Mouse (Mus musculus): Measurements from ENCODE around the gene Irak1. TPM values are rescaled to one million over a fixed set of nuclear protein-coding genes. Genes with fewer than 3 reads are reported as not detected.

Irak1 gene
- polyA plus RNA-seq, 1 experiment from 2014 or later, result 39.8 TPM

GRCm38 (mm10) chrX:73969167-73969566, 54.6 kb downstream of the Irak1 start:
- H3K27ac ChIP-seq (ENCODE audit: low read length), result no peak overlapping the region
- H3K27me3 ChIP-seq (replicated peaks; ENCODE audit: control insufficient read depth, insufficient read depth, low read length), result no peaks in the 10 kb centered on the region; the same call in 1 of the 2 replicates
- no peak overlapping the region for H3K9ac ChIP-seq (replicated peaks; ENCODE audit: low read depth, low read length)
- peaks cover 8% of the 10 kb centered on the region for H3K4me1 ChIP-seq (replicated peaks; ENCODE audit: control insufficient read depth, insufficient read depth, low read length)
- no peaks in the 10 kb centered on the region for H3K36me3 ChIP-seq (ENCODE audit: control insufficient read depth, insufficient read depth)
- no peak overlapping the region for H3K4me2 ChIP-seq (ENCODE audit: low read length)
- no peak overlapping the region for H3K4me3 ChIP-seq (replicated peaks; ENCODE audit: low read length)
- WGBS, result 68% methylated on average over 1 of the region's 1 CpGs
- ATAC-seq, result no peak
- no peaks in the 10 kb centered on the region for H3K9me3 ChIP-seq (ENCODE audit: control insufficient read depth, low read length)

GRCm38 (mm10) chrX:73967177-73968075, 56.3 kb downstream of the Irak1 start:
- Histone ChIP-seq H3K4me1 (replicated peaks; ENCODE audit: control insufficient read depth, insufficient read depth, low read length) (peaks cover 24% of the 10 kb centered on the region), H3K36me3 (ENCODE audit: control insufficient read depth, insufficient read depth) (no peaks in the 10 kb centered on the region), H3K4me3 (replicated peaks; ENCODE audit: low read length) (peak overlapping the region; percentile 75), H3K27ac (ENCODE audit: low read length) (peak overlapping the region; percentile 99), H3K27me3 (replicated peaks; ENCODE audit: control insufficient read depth, insufficient read depth, low read length) (no peaks in the 10 kb centered on the region; the same call in 1 of the 2 replicates), H3K4me2 (ENCODE audit: low read length) (peak overlapping the region; percentile 55), H3K9me3 (ENCODE audit: control insufficient read depth, low read length) (no peaks in the 10 kb centered on the region), H3K9ac (replicated peaks; ENCODE audit: low read depth, low read length) (peak overlapping the region; percentile 70)
- WGBS, result 19% methylated on average over 60 of the region's 60 CpGs
- peak; percentile 85 for ATAC-seq

- no peaks in the 10 kb centered on the region for H3K9me3 ChIP-seq (ENCODE audit: control insufficient read depth, low read length)
- WGBS, result 18% methylated on average over 57 of the region's 58 CpGs
Measured at GRCm38 (mm10) chrX:73966248-73967176, 57.2 kb downstream of the Irak1 start, which contains the start of gene Hcfc1. TSS of gene Hcfc1 (minus strand) at chrX:73966357.

GRCm38 (mm10) chrX:73965307-73965706, 58.4 kb downstream of the Irak1 start:
- Histone ChIP-seq H3K27ac (ENCODE audit: low read length) (no peak overlapping the region; the same call in 1 of the 2 replicates), H3K4me2 (ENCODE audit: low read length) (peak overlapping the region; percentile 78), H3K4me1 (replicated peaks; ENCODE audit: control insufficient read depth, insufficient read depth, low read length) (peaks cover 31% of the 10 kb centered on the region), H3K27me3 (replicated peaks; ENCODE audit: control insufficient read depth, insufficient read depth, low read length) (no peaks in the 10 kb centered on the region), H3K9ac (replicated peaks; ENCODE audit: low read depth, low read length) (peak overlapping the region; percentile 70), H3K9me3 (ENCODE audit: control insufficient read depth, low read length) (no peaks in the 10 kb centered on the region), H3K4me3 (replicated peaks; ENCODE audit: low read length) (peak overlapping the region; percentile 75), H3K36me3 (ENCODE audit: control insufficient read depth, insufficient read depth) (no peaks in the 10 kb centered on the region)
- ATAC-seq, result peak; percentile 11; the same call in 1 of the 2 replicates
- WGBS, result 21% methylated on average over 20 of the region's 20 CpGs

More at GRCm38 (mm10) chrX:73966248-73967176, 57.2 kb downstream of the Irak1 start, which contains the start of gene Hcfc1:
- peak; percentile 69 for ATAC-seq
- Histone ChIP-seq H3K27ac (ENCODE audit: low read length) (peak within 1 kb of the TSS; percentile 99), H3K27me3 (replicated peaks; ENCODE audit: control insufficient read depth, insufficient read depth, low read length) (no peaks in the 10 kb centered on the region), H3K4me2 (ENCODE audit: low read length) (peak within 1 kb of the TSS; percentile 78), H3K36me3 (ENCODE audit: control insufficient read depth, insufficient read depth) (no peaks in the 10 kb centered on the region), H3K4me1 (replicated peaks; ENCODE audit: control insufficient read depth, insufficient read depth, low read length) (peaks cover 31% of the 10 kb centered on the region), H3K4me3 (replicated peaks; ENCODE audit: low read length) (peak within 1 kb of the TSS; percentile 75), H3K9ac (replicated peaks; ENCODE audit: low read depth, low read length) (peak within 1 kb of the TSS; percentile 70)

- Histone ChIP-seq H3K9me3 (ENCODE audit: control insufficient read depth, low read length) (no peaks in the 10 kb centered on the region), H3K36me3 (ENCODE audit: control insufficient read depth, insufficient read depth) (no peaks in the 10 kb centered on the region), H3K4me3 (replicated peaks; ENCODE audit: low read length) (peak overlapping the region; percentile 75), H3K4me1 (replicated peaks; ENCODE audit: control insufficient read depth, insufficient read depth, low read length) (peaks cover 31% of the 10 kb centered on the region), H3K27ac (ENCODE audit: low read length) (no peak overlapping the region), H3K4me2 (ENCODE audit: low read length) (peak overlapping the region; percentile 78), H3K27me3 (replicated peaks; ENCODE audit: control insufficient read depth, insufficient read depth, low read length) (no peaks in the 10 kb centered on the region), H3K9ac (replicated peaks; ENCODE audit: low read depth, low read length) (peak overlapping the region; percentile 70)
- WGBS, result 32% methylated on average over 3 of the region's 3 CpGs
- no peak for ATAC-seq
Measured at GRCm38 (mm10) chrX:73964363-73964762, 59.4 kb downstream of the Irak1 start.

MicroRNAs within 50 kb of the gene (microRNA counts, 519-probe panel; counts per million panel counts)
- 1,390 counts per million, percentile 11 among the panel's probes with 10 or more counts for microRNA mmu-miR-718

Small RNA genes lying within 50 kb of the gene (microRNA-seq; reads per million reads assigned to microRNA genes)
- gene Mir5132 (2.1 reads per million, percentile 3 among the genes with 10 or more reads in this experiment), gene Mir718 (0.83 reads per million)

Other genes with a start within 250 kb of the Irak1 start
- gene Srpk3, start 249.5 kb downstream of the Irak1 start, polyA plus RNA-seq (2015; fragmentation: Nextera tagmentation; extraction: Ambion mirVana), result 1.8 and 1.9 TPM in 2 replicates
- 232 and 240 TPM in 2 replicates for gene Idh3g, start 237.0 kb downstream of the Irak1 start, polyA plus RNA-seq (2015; fragmentation: Nextera tagmentation; extraction: Ambion mirVana)
- gene Ssr4, start 236.9 kb downstream of the Irak1 start, polyA plus RNA-seq (2015; fragmentation: Nextera tagmentation; extraction: Ambion mirVana), result 132 and 134 TPM in 2 replicates
- gene Pdzd4, start 198.9 kb downstream of the Irak1 start, polyA plus RNA-seq (2015; fragmentation: Nextera tagmentation; extraction: Ambion mirVana), result 3.5 and 4.2 TPM in 2 replicates
- 0.16 and 0.24 TPM in 2 replicates for gene Avpr2, start 131.8 kb downstream of the Irak1 start, polyA plus RNA-seq (2015; fragmentation: Nextera tagmentation; extraction: Ambion mirVana)
- 82.6 and 110 TPM in 2 replicates for gene L1cam, start 127.8 kb downstream of the Irak1 start, polyA plus RNA-seq (2015; fragmentation: Nextera tagmentation; extraction: Ambion mirVana)
- gene Arhgap4, start 102.0 kb downstream of the Irak1 start, polyA plus RNA-seq (2015; fragmentation: Nextera tagmentation; extraction: Ambion mirVana), result 2.8 and 3.1 TPM in 2 replicates
- gene Naa10, start 102.0 kb downstream of the Irak1 start, polyA plus RNA-seq (2015; fragmentation: Nextera tagmentation; extraction: Ambion mirVana), result 101 and 103 TPM in 2 replicates
- 6.7 and 10.3 TPM in 2 replicates for gene Renbp, start 93.1 kb downstream of the Irak1 start, polyA plus RNA-seq (2015; fragmentation: Nextera tagmentation; extraction: Ambion mirVana)
- gene Hcfc1, start 57.6 kb downstream of the Irak1 start, polyA plus RNA-seq (2015; fragmentation: Nextera tagmentation; extraction: Ambion mirVana), result 53.8 and 57.0 TPM in 2 replicates
- gene Opn1mw, start 103.5 kb upstream of the Irak1 start, polyA plus RNA-seq (2015; fragmentation: Nextera tagmentation; extraction: Ambion mirVana), result not detected in 2 replicates
- gene Mecp2, start 111.4 kb upstream of the Irak1 start, polyA plus RNA-seq (2015; fragmentation: Nextera tagmentation; extraction: Ambion mirVana), result 14.9 and 15.6 TPM in 2 replicates
- not detected in 2 replicates for gene Tex28, start 143.9 kb upstream of the Irak1 start, polyA plus RNA-seq (2015; fragmentation: Nextera tagmentation; extraction: Ambion mirVana)
- 0.10 TPM in 1 of 2 replicates, not detected in the other for gene Tktl1, start 153.3 kb upstream of the Irak1 start, polyA plus RNA-seq (2015; fragmentation: Nextera tagmentation; extraction: Ambion mirVana)
- 126 and 133 TPM in 2 replicates for gene Flna, start 225.9 kb upstream of the Irak1 start, polyA plus RNA-seq (2015; fragmentation: Nextera tagmentation; extraction: Ambion mirVana)
- gene Emd, start 230.8 kb upstream of the Irak1 start, polyA plus RNA-seq (2015; fragmentation: Nextera tagmentation; extraction: Ambion mirVana), result 13.7 and 17.9 TPM in 2 replicates
- gene Rpl10, start 246.9 kb upstream of the Irak1 start, polyA plus RNA-seq (2015; fragmentation: Nextera tagmentation; extraction: Ambion mirVana), result 482 and 489 TPM in 2 replicates